Mouse (Mus musculus): ENCODE measurements around the gene Hcls1.

The Hcls1 gene

GRCm38 (mm10) chr16:36988066-36988465 is 53.3 kb downstream of the Hcls1 start:
- no peaks in the 10 kb centered on the region for H3K27me3 ChIP-seq (ENCODE audit: control insufficient read depth, insufficient read depth, low read length, poor library complexity, severe bottlenecking)
- no peak for DNase-seq (ENCODE audit: low read depth, low spot score)
- no peaks in the 10 kb centered on the region for H3K36me3 ChIP-seq (ENCODE audit: control insufficient read depth, insufficient read depth, low read length, poor library complexity, severe bottlenecking)

- peak; percentile 47 for DNase-seq (ENCODE audit: low read depth, low spot score)
- Histone ChIP-seq H3K36me3 (ENCODE audit: control insufficient read depth, insufficient read depth, low read length, poor library complexity, severe bottlenecking) (no peaks in the 10 kb centered on the region), H3K27me3 (ENCODE audit: control insufficient read depth, insufficient read depth, low read length, poor library complexity, severe bottlenecking) (no peaks in the 10 kb centered on the region)
These were observed 54.7 kb downstream of the Hcls1 start for GRCm38 (mm10) chr16:36989493-36989892.

GRCm38 (mm10) chr16:36989999-36990625 is 55.3 kb downstream of the Hcls1 start, which contains the start of gene Fbxo40:
Fbxo40 (minus strand) TSS chr16:36990467.
- DNase-seq (ENCODE audit: low read depth, low spot score) = no peak
- H3K36me3 ChIP-seq (ENCODE audit: control insufficient read depth, insufficient read depth, low read length, poor library complexity, severe bottlenecking) = no peaks in the 10 kb centered on the region
- no peaks in the 10 kb centered on the region for H3K27me3 ChIP-seq (ENCODE audit: control insufficient read depth, insufficient read depth, low read length, poor library complexity, severe bottlenecking)

GRCm38 (mm10) chr16:36997650-36998049 is 62.9 kb downstream of the Hcls1 start:
- Histone ChIP-seq H3K27me3 (ENCODE audit: control insufficient read depth, insufficient read depth, low read length, poor library complexity, severe bottlenecking) (no peaks in the 10 kb centered on the region), H3K36me3 (ENCODE audit: control insufficient read depth, insufficient read depth, low read length, poor library complexity, severe bottlenecking) (no peaks in the 10 kb centered on the region)
- no peak for DNase-seq (ENCODE audit: low read depth, low spot score)

GRCm38 (mm10) chr16:36999366-36999972 is 64.7 kb downstream of the Hcls1 start:
- Histone ChIP-seq H3K27me3 (ENCODE audit: control insufficient read depth, insufficient read depth, low read length, poor library complexity, severe bottlenecking) (no peaks in the 10 kb centered on the region), H3K36me3 (ENCODE audit: control insufficient read depth, insufficient read depth, low read length, poor library complexity, severe bottlenecking) (no peaks in the 10 kb centered on the region)
- no peak for DNase-seq (ENCODE audit: low read depth, low spot score)

GRCm38 (mm10) chr16:37009262-37009661 is 74.5 kb downstream of the Hcls1 start:
- H3K36me3 ChIP-seq (ENCODE audit: control insufficient read depth, insufficient read depth, low read length, poor library complexity, severe bottlenecking) = no peaks in the 10 kb centered on the region
- no peak for DNase-seq (ENCODE audit: low read depth, low spot score)
- H3K27me3 ChIP-seq (ENCODE audit: control insufficient read depth, insufficient read depth, low read length, poor library complexity, severe bottlenecking) = no peaks in the 10 kb centered on the region

- Histone ChIP-seq H3K27me3 (ENCODE audit: control insufficient read depth, insufficient read depth, low read length, poor library complexity, severe bottlenecking) (no peaks in the 10 kb centered on the region), H3K36me3 (ENCODE audit: control insufficient read depth, insufficient read depth, low read length, poor library complexity, severe bottlenecking) (no peaks in the 10 kb centered on the region)
- DNase-seq (ENCODE audit: low read depth, low spot score) = peak; percentile 80
These were observed 75.6 kb downstream of the Hcls1 start for GRCm38 (mm10) chr16:37010370-37010769.

GRCm38 (mm10) chr16:37011061-37011921 is 76.5 kb downstream of the Hcls1 start, which contains the start of gene Polq:
Polq (plus strand) TSS chr16:37011786.
- DNase-seq (ENCODE audit: low read depth, low spot score) = peak; percentile 95
- no peaks in the 10 kb centered on the region for H3K36me3 ChIP-seq (ENCODE audit: control insufficient read depth, insufficient read depth, low read length, poor library complexity, severe bottlenecking)
- H3K27me3 ChIP-seq (ENCODE audit: control insufficient read depth, insufficient read depth, low read length, poor library complexity, severe bottlenecking) = no peaks in the 10 kb centered on the region

GRCm38 (mm10) chr16:37011922-37012289 is 77.1 kb downstream of the Hcls1 start:
- no peak for DNase-seq (ENCODE audit: low read depth, low spot score)
- no peaks in the 10 kb centered on the region for H3K27me3 ChIP-seq (ENCODE audit: control insufficient read depth, insufficient read depth, low read length, poor library complexity, severe bottlenecking)
- H3K36me3 ChIP-seq (ENCODE audit: control insufficient read depth, insufficient read depth, low read length, poor library complexity, severe bottlenecking) = no peaks in the 10 kb centered on the region

- no peaks in the 10 kb centered on the region for H3K27me3 ChIP-seq (ENCODE audit: control insufficient read depth, insufficient read depth, low read length, poor library complexity, severe bottlenecking)
- DNase-seq (ENCODE audit: low read depth, low spot score) = no peak
- H3K36me3 ChIP-seq (ENCODE audit: control insufficient read depth, insufficient read depth, low read length, poor library complexity, severe bottlenecking) = no peaks in the 10 kb centered on the region
These were observed 77.6 kb downstream of the Hcls1 start for GRCm38 (mm10) chr16:37012336-37012735.

Data from splenic B cell, adult 2 months (primary cell).